Mouse (Mus musculus) midbrain, embryonic 13.5 days (tissue): ENCODE measurements around the gene Abca2. TPM values are rescaled to one million over a fixed set of nuclear protein-coding genes. Genes with fewer than 3 reads are reported as not detected.

Experiments used
- ATAC-seq: fragments of 200-750 bp; cut with Nextera tagmentation; 2 replicates; pipeline ENCODE4 v1.8.0; 2017; ENCODE audit warnings: mild to moderate bottlenecking, moderate TSS enrichment, moderate library complexity
- H3K27ac ChIP-seq: fragments of 300-500 bp; sonication (generic); 2 replicates; pipeline ENCODE4 v1.5.1; 2015; ENCODE audit warnings: inconsistent platforms, mild to moderate bottlenecking, moderate library complexity
- H3K27me3 ChIP-seq: fragments of 300-500 bp; sonication (generic); 2 replicates; pipeline ENCODE4 v1.6.1; 2015; ENCODE audit warnings: mild to moderate bottlenecking, inconsistent platforms
- H3K36me3 ChIP-seq: fragments of 300-500 bp; sonication (generic); 2 replicates; pipeline ENCODE4 v1.6.1; 2015; ENCODE audit warnings: mild to moderate bottlenecking, inconsistent platforms
- H3K4me1 ChIP-seq: fragments of 300-500 bp; sonication (generic); replicated peaks from 2 replicates; pipeline ENCODE4 v1.6.1; 2015; ENCODE audit warnings: inconsistent platforms
- H3K4me2 ChIP-seq: fragments of 300-500 bp; sonication (generic); replicated peaks from 2 replicates; pipeline ENCODE4 v1.6.1; 2015; ENCODE audit warnings: moderate library complexity, mild to moderate bottlenecking, inconsistent platforms
- H3K4me3 ChIP-seq: fragments of 300-500 bp; sonication (generic); replicated peaks from 2 replicates; pipeline ENCODE4 v1.5.1; 2015; ENCODE audit warnings: mild to moderate bottlenecking, inconsistent platforms
- H3K9ac ChIP-seq: fragments of 300-500 bp; sonication (generic); replicated peaks from 2 replicates; pipeline ENCODE4 v1.6.1; 2015; ENCODE audit warnings: mild to moderate bottlenecking, inconsistent platforms
- H3K9me3 ChIP-seq: fragments of 300-500 bp; sonication (generic); 2 replicates; pipeline ENCODE4 v1.6.1; 2016; ENCODE audit warnings: mild to moderate bottlenecking, inconsistent platforms
- WGBS: fragments of 180-500 bp; shearing (Covaris S2); methylation state at CpG from one replicate; pipeline ENCODE4 v1.1.7; 2015; 5-methylcytosine and 5-hydroxymethylcytosine counted together
- polyA plus RNA-seq: library from polyadenylated mRNA; unstranded; fragments of >200 nt; fragmentation: Nextera tagmentation; extraction: Ambion mirVana; gene quantifications from 2 replicates; pipeline ENCODE4 v1.2.1, GENCODE M21; 2015

Gene Abca2
- polyA plus RNA-seq, 1 experiment from 2014 or later, result 11.1 TPM

- Histone ChIP-seq H3K27me3 (peaks cover 16% of the 10 kb centered on the region; the same call in 1 of the 2 replicates), H3K9me3 (no peaks in the 10 kb centered on the region), H3K4me1 (peaks cover 29% of the 10 kb centered on the region), H3K36me3 (peaks cover 15% of the 10 kb centered on the region), H3K27ac (peak overlapping the region; percentile 39; the same call in 1 of the 2 replicates), H3K9ac (peak overlapping the region; percentile 88), H3K4me2 (peak overlapping the region; percentile 76), H3K4me3 (peak overlapping the region; percentile 84)
- ATAC-seq, result no peak
- WGBS, result 74% methylated on average over 5 of the region's 5 CpGs
Observed at GRCm38 (mm10) chr2:25429435-25430180, 1.1 kb downstream of the Abca2 start.

DNA sequence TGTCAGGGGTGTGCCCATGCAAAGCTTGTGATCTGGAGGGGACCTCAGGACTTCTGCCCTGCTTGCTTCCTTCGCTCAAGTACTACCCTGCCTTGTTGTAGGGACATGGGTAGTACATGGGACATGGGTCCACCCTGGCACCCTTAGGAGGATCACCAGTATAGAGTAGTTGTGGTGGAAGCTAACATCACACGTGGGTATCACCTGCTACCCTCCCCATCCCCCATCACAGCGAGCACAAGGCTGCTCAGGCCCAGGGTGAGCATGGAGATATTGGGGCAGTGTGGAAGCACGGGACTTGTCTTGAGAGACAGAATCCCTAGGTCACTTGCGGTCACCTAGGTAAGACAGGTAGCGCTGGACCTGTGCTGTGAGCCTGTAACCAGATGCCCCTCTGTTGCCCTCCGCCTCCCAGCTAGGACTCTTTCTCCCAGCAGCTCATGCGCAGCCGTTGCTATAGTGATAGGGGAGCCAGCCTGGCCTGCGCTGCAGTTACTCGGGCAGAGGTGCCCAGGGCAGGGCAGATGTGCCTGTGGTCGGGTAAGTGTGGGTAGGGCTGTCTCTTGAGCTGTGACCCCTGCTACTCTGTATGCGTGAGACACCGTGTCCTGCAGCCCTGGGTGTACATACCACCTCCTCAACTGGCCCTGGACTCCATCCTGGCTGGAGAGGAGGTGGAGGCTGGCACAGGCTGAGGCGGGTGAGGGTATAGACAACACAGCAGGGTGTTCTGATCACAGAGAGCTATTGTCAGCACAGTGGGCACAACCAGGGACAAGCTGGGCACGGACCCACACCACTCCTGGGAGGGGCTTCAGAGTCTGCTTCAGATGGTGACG, 2.1 kb downstream of the Abca2 start:
- H3K4me2 ChIP-seq, result peak overlapping the region; percentile 76
- peaks cover 25% of the 10 kb centered on the region for H3K36me3 ChIP-seq
- H3K4me1 ChIP-seq, result peaks cover 29% of the 10 kb centered on the region
- H3K27me3 ChIP-seq, result 0 out of 2 replicates have a peak, but pooled peaks cover 6% of the 10 kb centered on the region
- 54% methylated on average over 17 of the region's 17 CpGs for WGBS
- no peak overlapping the region; the same call in 1 of the 2 replicates for H3K27ac ChIP-seq
- peak overlapping the region; percentile 6; the same call in 1 of the 2 replicates for H3K4me3 ChIP-seq
- H3K9ac ChIP-seq, result peak overlapping the region; percentile 88
- no peaks in the 10 kb centered on the region for H3K9me3 ChIP-seq
- peak; percentile 10; the same call in 1 of the 2 replicates for ATAC-seq

- Histone ChIP-seq H3K9me3 (no peaks in the 10 kb centered on the region), H3K9ac (peak overlapping the region; percentile 39; the same call in 1 of the 2 replicates), H3K27me3 (no peaks in the 10 kb centered on the region), H3K27ac (no peak overlapping the region), H3K4me1 (peaks cover 29% of the 10 kb centered on the region), H3K4me2 (peak overlapping the region; percentile 76), H3K4me3 (no peak overlapping the region), H3K36me3 (peaks cover 33% of the 10 kb centered on the region)
- WGBS, result 46% methylated on average over 6 of the region's 6 CpGs
- no peak for ATAC-seq
Observed at GRCm38 (mm10) chr2:25431308-25431855, 2.9 kb downstream of the Abca2 start.

DNA sequence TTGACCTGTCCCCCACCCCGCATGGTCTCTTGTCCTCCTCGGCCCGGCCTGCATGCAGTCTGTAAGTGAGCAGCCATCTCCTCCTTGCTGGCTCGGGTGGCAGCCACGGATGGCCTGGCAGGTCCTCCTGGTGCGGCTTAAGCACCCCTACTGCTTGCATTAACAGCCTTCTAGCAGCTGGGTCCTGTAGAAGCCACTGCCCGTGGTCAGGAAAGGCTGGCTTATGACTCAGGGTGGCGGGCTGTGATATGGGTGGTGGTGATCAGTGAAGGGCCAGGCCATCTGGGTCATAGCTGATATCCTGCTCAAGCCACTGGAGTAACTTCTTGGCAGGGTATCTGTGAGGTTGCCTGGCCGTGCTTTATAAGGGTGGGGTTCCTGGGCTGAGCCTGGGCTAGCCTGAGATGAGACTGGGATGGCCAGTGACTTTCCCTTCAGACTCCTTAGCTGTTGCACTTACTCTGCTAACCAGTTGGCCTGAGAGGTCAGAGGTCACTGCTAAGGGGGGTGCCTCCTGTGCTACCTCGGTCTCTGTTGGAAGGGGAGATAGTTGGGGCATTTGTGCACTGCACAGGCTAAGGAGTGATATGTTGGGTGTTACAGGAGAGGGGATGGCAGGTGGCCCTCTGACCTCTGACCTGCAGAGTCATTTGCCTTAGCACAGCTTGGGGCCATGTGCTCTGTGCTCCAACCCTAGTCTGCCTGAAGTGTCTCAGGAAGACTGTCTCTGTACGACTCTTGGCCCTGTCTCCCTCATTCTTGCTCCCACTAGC, 4.0 kb downstream of the Abca2 start:
- 83% methylated on average over 11 of the region's 11 CpGs for WGBS
- no peak overlapping the region for H3K27ac ChIP-seq
- H3K4me3 ChIP-seq, result no peak overlapping the region
- no peak overlapping the region for H3K9ac ChIP-seq
- peaks cover 44% of the 10 kb centered on the region for H3K36me3 ChIP-seq
- H3K4me2 ChIP-seq, result no peak overlapping the region
- ATAC-seq, result no peak
- no peaks in the 10 kb centered on the region for H3K27me3 ChIP-seq
- peaks cover 29% of the 10 kb centered on the region for H3K4me1 ChIP-seq
- H3K9me3 ChIP-seq, result no peaks in the 10 kb centered on the region

GRCm38 (mm10) chr2:25433101-25433500, 4.6 kb downstream of the Abca2 start:
- H3K27ac ChIP-seq, result no peak overlapping the region
- no peak overlapping the region for H3K4me3 ChIP-seq
- WGBS, result 93% methylated on average over 17 of the region's 17 CpGs
- H3K4me1 ChIP-seq, result peaks cover 29% of the 10 kb centered on the region
- peaks cover 50% of the 10 kb centered on the region for H3K36me3 ChIP-seq
- H3K9ac ChIP-seq, result no peak overlapping the region
- H3K27me3 ChIP-seq, result no peaks in the 10 kb centered on the region
- no peaks in the 10 kb centered on the region for H3K9me3 ChIP-seq
- H3K4me2 ChIP-seq, result no peak overlapping the region
- no peak for ATAC-seq

DNA sequence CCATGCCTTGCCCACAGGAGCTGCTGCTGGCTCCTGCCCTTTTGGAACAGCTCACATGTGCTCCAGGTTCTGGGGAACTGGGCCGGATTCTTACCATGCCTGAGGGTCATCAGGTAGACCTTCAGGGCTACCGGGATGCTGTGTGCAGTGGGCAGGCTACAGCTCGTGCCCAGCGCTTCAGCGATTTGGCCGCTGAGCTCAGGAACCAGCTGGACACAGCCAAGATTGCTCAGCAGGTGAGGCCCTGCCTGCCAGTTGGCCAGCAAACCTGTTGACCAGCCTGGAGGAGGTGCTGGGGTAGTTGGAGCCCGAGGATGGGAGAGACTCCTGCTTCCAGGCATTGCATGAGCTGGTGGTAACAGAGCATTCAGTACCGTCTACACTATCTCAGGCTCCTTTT, 5.8 kb downstream of the Abca2 start:
- H3K27me3 ChIP-seq, result no peaks in the 10 kb centered on the region
- H3K36me3 ChIP-seq, result peaks cover 62% of the 10 kb centered on the region
- H3K9me3 ChIP-seq, result no peaks in the 10 kb centered on the region
- 89% methylated on average over 8 of the region's 8 CpGs for WGBS
- peaks cover 24% of the 10 kb centered on the region for H3K4me1 ChIP-seq
- no peak overlapping the region for H3K9ac ChIP-seq
- H3K27ac ChIP-seq, result no peak overlapping the region
- H3K4me3 ChIP-seq, result no peak overlapping the region
- H3K4me2 ChIP-seq, result no peak overlapping the region
- ATAC-seq, result no peak

DNA sequence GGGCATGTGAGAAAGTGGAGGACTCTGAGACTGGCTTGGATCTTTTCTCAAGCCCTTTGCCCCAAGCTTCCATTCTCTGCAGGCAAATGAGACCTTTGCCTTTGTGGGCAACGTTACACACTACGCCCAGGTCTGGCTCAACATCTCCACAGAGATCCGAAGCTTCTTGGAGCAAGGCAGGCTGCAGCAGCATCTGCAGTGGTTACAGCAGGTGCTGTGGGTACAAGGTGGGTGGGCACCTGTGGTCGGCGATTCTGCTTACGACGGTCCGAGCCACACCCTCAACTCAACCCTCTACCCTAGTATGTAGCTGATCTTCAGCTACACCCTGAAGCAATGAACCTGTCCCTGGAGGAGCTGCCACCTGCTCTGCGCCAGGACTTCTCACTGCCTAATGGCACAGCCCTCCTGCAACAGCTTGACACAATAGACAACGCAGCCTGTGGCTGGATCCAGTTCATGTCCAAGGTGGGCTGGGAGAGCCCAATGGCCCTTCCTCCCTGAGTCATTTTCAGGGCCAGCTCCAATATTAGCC, 7.8 kb downstream of the Abca2 start:
- WGBS, result 94% methylated on average over 10 of the region's 10 CpGs
- Histone ChIP-seq H3K4me2 (no peak overlapping the region), H3K27ac (no peak overlapping the region), H3K36me3 (peaks cover 81% of the 10 kb centered on the region), H3K4me3 (no peak overlapping the region), H3K4me1 (peaks cover 3% of the 10 kb centered on the region), H3K9ac (no peak overlapping the region), H3K9me3 (no peaks in the 10 kb centered on the region), H3K27me3 (no peaks in the 10 kb centered on the region)
- no peak for ATAC-seq

DNA sequence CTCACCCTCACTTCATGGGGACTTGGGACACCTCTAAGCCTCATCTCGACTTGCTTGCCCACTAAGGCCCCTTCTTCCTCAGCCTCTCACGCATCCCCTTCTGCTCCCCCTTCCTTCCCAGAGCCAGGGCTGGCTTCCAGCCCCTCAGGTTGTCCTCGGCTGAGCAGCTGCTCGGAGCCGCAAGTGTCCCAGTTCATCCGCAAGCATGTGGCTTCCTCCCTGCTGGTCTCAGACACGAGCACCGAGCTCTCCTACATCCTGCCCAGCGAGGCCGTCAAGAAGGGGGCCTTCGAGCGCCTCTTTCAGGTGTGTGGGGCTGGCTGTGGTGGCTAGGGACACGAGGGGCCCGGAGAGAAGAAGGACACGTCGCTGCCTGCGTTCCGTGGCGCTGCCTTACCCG, 12.6 kb downstream of the Abca2 start:
- no peak overlapping the region for H3K4me3 ChIP-seq
- WGBS, result 88% methylated on average over 20 of the region's 20 CpGs

DNA sequence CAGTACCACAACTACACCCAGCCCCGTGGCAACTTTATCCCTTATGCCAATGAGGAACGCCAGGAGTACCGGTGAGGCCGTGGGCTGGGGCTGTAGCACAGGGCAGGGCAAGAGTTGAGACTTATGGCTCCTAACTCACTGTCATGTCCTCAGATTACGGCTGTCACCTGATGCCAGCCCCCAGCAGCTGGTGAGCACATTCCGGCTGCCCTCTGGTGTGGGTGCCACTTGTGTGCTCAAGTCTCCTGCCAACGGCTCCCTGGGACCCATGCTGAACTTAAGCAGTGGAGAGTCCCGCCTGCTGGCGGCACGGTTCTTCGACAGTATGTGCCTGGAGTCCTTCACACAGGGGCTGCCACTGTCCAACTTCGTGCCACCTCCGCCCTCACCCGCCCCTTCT, 14.2 kb downstream of the Abca2 start:
- Histone ChIP-seq H3K9me3 (no peaks in the 10 kb centered on the region), H3K27me3 (no peaks in the 10 kb centered on the region), H3K9ac (no peak overlapping the region), H3K27ac (no peak overlapping the region), H3K36me3 (peaks cover 99% of the 10 kb centered on the region), H3K4me2 (no peak overlapping the region), H3K4me3 (no peak overlapping the region), H3K4me1 (no peaks in the 10 kb centered on the region)
- no peak for ATAC-seq
- WGBS, result 91% methylated on average over 14 of the region's 14 CpGs

More for the DNA sequence above, 12.6 kb downstream of the Abca2 start:
- no peaks in the 10 kb centered on the region for H3K4me1 ChIP-seq
- no peak overlapping the region for H3K4me2 ChIP-seq
- no peaks in the 10 kb centered on the region for H3K9me3 ChIP-seq
- no peak for ATAC-seq
- no peaks in the 10 kb centered on the region for H3K27me3 ChIP-seq
- no peak overlapping the region for H3K9ac ChIP-seq
- peaks cover 99% of the 10 kb centered on the region for H3K36me3 ChIP-seq
- no peak overlapping the region for H3K27ac ChIP-seq

- Histone ChIP-seq H3K27me3 (no peaks in the 10 kb centered on the region), H3K27ac (no peak overlapping the region), H3K4me3 (no peak overlapping the region), H3K9me3 (no peaks in the 10 kb centered on the region), H3K4me1 (no peaks in the 10 kb centered on the region), H3K4me2 (no peak overlapping the region), H3K9ac (no peak overlapping the region), H3K36me3 (peaks cover 27% of the 10 kb centered on the region)
- no peak for ATAC-seq
- 89% methylated on average over 8 of the region's 8 CpGs for WGBS
Observed at GRCm38 (mm10) chr2:25450853-25451647, 22.5 kb downstream of the Abca2 start.

DNA sequence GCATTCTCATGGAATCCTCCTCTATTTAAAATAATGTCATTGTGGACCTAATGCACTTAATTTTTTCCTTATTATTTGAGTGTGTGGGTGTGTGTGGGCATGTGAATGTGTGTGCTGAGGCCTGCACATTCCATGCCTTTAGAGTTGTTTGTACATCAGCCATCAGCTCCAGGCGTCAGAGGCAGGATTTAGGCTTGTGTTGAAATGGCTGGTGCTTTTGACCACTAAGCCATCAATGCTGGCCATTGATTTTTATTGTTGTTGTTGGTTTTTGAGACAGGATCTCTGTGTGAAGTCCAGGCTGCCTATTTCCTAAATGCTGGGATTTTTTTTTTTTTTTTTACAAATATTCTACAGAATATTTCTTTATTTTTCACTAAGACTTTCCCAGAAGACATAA, 24.4 kb downstream of the Abca2 start:
- peaks cover 14% of the 10 kb centered on the region for H3K36me3 ChIP-seq
- WGBS, result 50% methylated on average over 1 of the region's 1 CpGs
- no peak overlapping the region for H3K4me3 ChIP-seq
- no peak overlapping the region for H3K9ac ChIP-seq
- no peak for ATAC-seq
- H3K4me2 ChIP-seq, result no peak overlapping the region
- no peak overlapping the region for H3K27ac ChIP-seq
- H3K4me1 ChIP-seq, result no peaks in the 10 kb centered on the region
- no peaks in the 10 kb centered on the region for H3K27me3 ChIP-seq
- no peaks in the 10 kb centered on the region for H3K9me3 ChIP-seq
